Mouse (Mus musculus): Measurements from ENCODE around the gene Lrrc2. TPM values are rescaled to one million over a fixed set of nuclear protein-coding genes. Genes with fewer than 3 reads are reported as not detected.

Lrrc2 gene
- polyA plus RNA-seq, 1 experiment, result 11.9 TPM

GRCm38 (mm10) chr9:111001621-111002020 is 50.3 kb downstream of the Lrrc2 start:
- Histone ChIP-seq H3K27me3 (ENCODE audit: control insufficient read depth, insufficient read depth, low read length, poor library complexity, severe bottlenecking) (no peaks in the 10 kb centered on the region), H3K4me1 (ENCODE audit: control insufficient read depth, insufficient read depth, low read length) (no peaks in the 10 kb centered on the region), H3K4me3 (ENCODE audit: low read depth, low read length) (no peak overlapping the region), H3K9ac (ENCODE audit: low read depth, poor library complexity, severe bottlenecking) (no peak overlapping the region), H3K36me3 (ENCODE audit: control insufficient read depth, insufficient read depth, low read length, poor library complexity, severe bottlenecking) (no peaks in the 10 kb centered on the region), H3K9me3 (replicated peaks; ENCODE audit: control insufficient read depth, insufficient read depth, low read length, poor library complexity, severe bottlenecking) (no peaks in the 10 kb centered on the region), H3K27ac (ENCODE audit: insufficient read depth, low read length) (no peak overlapping the region)
- TF ChIP-seq CTCF (IDR thresholded peaks at IDR 0.05; ENCODE audit: low read depth, low read length) (no peak), POLR2A (IDR thresholded peaks at IDR 0.05; ENCODE audit: insufficient read depth, low read length) (no peak), EP300 (IDR thresholded peaks at IDR 0.05; ENCODE audit: insufficient read depth, low read depth, low read length) (no peak)

- no peaks in the 10 kb centered on the region for H3K36me3 ChIP-seq (ENCODE audit: control insufficient read depth, insufficient read depth, low read length, poor library complexity, severe bottlenecking)
- H3K9me3 ChIP-seq (replicated peaks; ENCODE audit: control insufficient read depth, insufficient read depth, low read length, poor library complexity, severe bottlenecking), result no peaks in the 10 kb centered on the region
- H3K9ac ChIP-seq (ENCODE audit: low read depth, poor library complexity, severe bottlenecking), result no peak overlapping the region
- no peak overlapping the region for H3K4me3 ChIP-seq (ENCODE audit: low read depth, low read length)
- TF ChIP-seq POLR2A (IDR thresholded peaks at IDR 0.05; ENCODE audit: insufficient read depth, low read length) (no peak), CTCF (IDR thresholded peaks at IDR 0.05; ENCODE audit: low read depth, low read length) (no peak), EP300 (IDR thresholded peaks at IDR 0.05; ENCODE audit: insufficient read depth, low read depth, low read length) (no peak)
- H3K27me3 ChIP-seq (ENCODE audit: control insufficient read depth, insufficient read depth, low read length, poor library complexity, severe bottlenecking), result no peaks in the 10 kb centered on the region
- H3K4me1 ChIP-seq (ENCODE audit: control insufficient read depth, insufficient read depth, low read length), result no peaks in the 10 kb centered on the region
- no peak overlapping the region for H3K27ac ChIP-seq (ENCODE audit: insufficient read depth, low read length)
Measured at GRCm38 (mm10) chr9:111003279-111003678, 51.9 kb downstream of the Lrrc2 start.

- H3K27me3 ChIP-seq (ENCODE audit: control insufficient read depth, insufficient read depth, low read length, poor library complexity, severe bottlenecking), result no peaks in the 10 kb centered on the region
Measured at GRCm38 (mm10) chr9:111006544-111006943, 55.2 kb downstream of the Lrrc2 start.

GRCm38 (mm10) chr9:111009763-111010162 is 58.4 kb downstream of the Lrrc2 start:
- Histone ChIP-seq H3K9ac (ENCODE audit: low read depth, poor library complexity, severe bottlenecking) (no peak overlapping the region), H3K36me3 (ENCODE audit: control insufficient read depth, insufficient read depth, low read length, poor library complexity, severe bottlenecking) (no peaks in the 10 kb centered on the region), H3K4me1 (ENCODE audit: control insufficient read depth, insufficient read depth, low read length) (no peaks in the 10 kb centered on the region), H3K27me3 (ENCODE audit: control insufficient read depth, insufficient read depth, low read length, poor library complexity, severe bottlenecking) (no peaks in the 10 kb centered on the region), H3K9me3 (replicated peaks; ENCODE audit: control insufficient read depth, insufficient read depth, low read length, poor library complexity, severe bottlenecking) (no peaks in the 10 kb centered on the region), H3K4me3 (ENCODE audit: low read depth, low read length) (no peak overlapping the region), H3K27ac (ENCODE audit: insufficient read depth, low read length) (no peak overlapping the region)
- TF ChIP-seq EP300 (IDR thresholded peaks at IDR 0.05; ENCODE audit: insufficient read depth, low read depth, low read length), result no peak

More at GRCm38 (mm10) chr9:111006544-111006943, 55.2 kb downstream of the Lrrc2 start:
- H3K36me3 ChIP-seq (ENCODE audit: control insufficient read depth, insufficient read depth, low read length, poor library complexity, severe bottlenecking), result no peaks in the 10 kb centered on the region
- H3K9me3 ChIP-seq (replicated peaks; ENCODE audit: control insufficient read depth, insufficient read depth, low read length, poor library complexity, severe bottlenecking), result no peaks in the 10 kb centered on the region
- no peak overlapping the region for H3K4me3 ChIP-seq (ENCODE audit: low read depth, low read length)
- H3K9ac ChIP-seq (ENCODE audit: low read depth, poor library complexity, severe bottlenecking), result no peak overlapping the region
- no peaks in the 10 kb centered on the region for H3K4me1 ChIP-seq (ENCODE audit: control insufficient read depth, insufficient read depth, low read length)
- H3K27ac ChIP-seq (ENCODE audit: insufficient read depth, low read length), result no peak overlapping the region
- TF ChIP-seq POLR2A (IDR thresholded peaks at IDR 0.05; ENCODE audit: insufficient read depth, low read length) (no peak), EP300 (IDR thresholded peaks at IDR 0.05; ENCODE audit: insufficient read depth, low read depth, low read length) (no peak), CTCF (IDR thresholded peaks at IDR 0.05; ENCODE audit: low read depth, low read length) (no peak)

GRCm38 (mm10) chr9:111011550-111011949 is 60.2 kb downstream of the Lrrc2 start:
- no peaks in the 10 kb centered on the region for H3K27me3 ChIP-seq (ENCODE audit: control insufficient read depth, insufficient read depth, low read length, poor library complexity, severe bottlenecking)

GRCm38 (mm10) chr9:111012041-111012440 is 60.7 kb downstream of the Lrrc2 start:
- no peak overlapping the region for H3K9ac ChIP-seq (ENCODE audit: low read depth, poor library complexity, severe bottlenecking)
- H3K4me1 ChIP-seq (ENCODE audit: control insufficient read depth, insufficient read depth, low read length), result no peaks in the 10 kb centered on the region
- no peak overlapping the region for H3K27ac ChIP-seq (ENCODE audit: insufficient read depth, low read length)
- H3K27me3 ChIP-seq (ENCODE audit: control insufficient read depth, insufficient read depth, low read length, poor library complexity, severe bottlenecking), result no peaks in the 10 kb centered on the region
- H3K9me3 ChIP-seq (replicated peaks; ENCODE audit: control insufficient read depth, insufficient read depth, low read length, poor library complexity, severe bottlenecking), result no peaks in the 10 kb centered on the region
- TF ChIP-seq EP300 (IDR thresholded peaks at IDR 0.05; ENCODE audit: insufficient read depth, low read depth, low read length) (no peak), POLR2A (IDR thresholded peaks at IDR 0.05; ENCODE audit: insufficient read depth, low read length) (no peak), CTCF (IDR thresholded peaks at IDR 0.05; ENCODE audit: low read depth, low read length) (no peak)
- no peaks in the 10 kb centered on the region for H3K36me3 ChIP-seq (ENCODE audit: control insufficient read depth, insufficient read depth, low read length, poor library complexity, severe bottlenecking)
- H3K4me3 ChIP-seq (ENCODE audit: low read depth, low read length), result no peak overlapping the region

More at GRCm38 (mm10) chr9:111011550-111011949, 60.2 kb downstream of the Lrrc2 start:
- no peaks in the 10 kb centered on the region for H3K36me3 ChIP-seq (ENCODE audit: control insufficient read depth, insufficient read depth, low read length, poor library complexity, severe bottlenecking)
- H3K4me1 ChIP-seq (ENCODE audit: control insufficient read depth, insufficient read depth, low read length), result no peaks in the 10 kb centered on the region
- no peak overlapping the region for H3K9ac ChIP-seq (ENCODE audit: low read depth, poor library complexity, severe bottlenecking)
- no peak for TF ChIP-seq CTCF (IDR thresholded peaks at IDR 0.05; ENCODE audit: low read depth, low read length)
- no peak for TF ChIP-seq EP300 (IDR thresholded peaks at IDR 0.05; ENCODE audit: insufficient read depth, low read depth, low read length)
- TF ChIP-seq POLR2A (IDR thresholded peaks at IDR 0.05; ENCODE audit: insufficient read depth, low read length), result no peak
- no peak overlapping the region for H3K4me3 ChIP-seq (ENCODE audit: low read depth, low read length)
- H3K27ac ChIP-seq (ENCODE audit: insufficient read depth, low read length), result no peak overlapping the region
- no peaks in the 10 kb centered on the region for H3K9me3 ChIP-seq (replicated peaks; ENCODE audit: control insufficient read depth, insufficient read depth, low read length, poor library complexity, severe bottlenecking)
